Mouse (Mus musculus) cortical plate, adult 2 months (tissue): ENCODE results near the gene Mbnl2. TPM values are rescaled to one million over a fixed set of nuclear protein-coding genes. Genes with fewer than 3 reads are reported as not detected.

Experiments
- H3K27ac ChIP-seq: fragments of 200-500 bp; 2 replicates; pipeline ENCODE4 v1.5.1; 2012; ENCODE audit warnings: low read length, control low read depth, inconsistent platforms; ENCODE audit not compliant: insufficient read depth
- H3K4me1 ChIP-seq: fragments of 200-500 bp; 2 replicates; pipeline ENCODE4 v1.6.1; 2011; ENCODE audit warnings: low read length; ENCODE audit not compliant: control insufficient read depth, insufficient read depth
- H3K4me3 ChIP-seq: fragments of 200-500 bp; 2 replicates; pipeline ENCODE4 v1.5.1; 2011; ENCODE audit warnings: mild to moderate bottlenecking, low read length, control low read depth; ENCODE audit not compliant: insufficient read depth
- CTCF ChIP-seq: fragments of 200-500 bp; IDR thresholded peaks from 2 replicates; pipeline ENCODE4 v1.5.1; 2011; ENCODE audit warnings: mild to moderate bottlenecking, control low read depth, low read length; ENCODE audit not compliant: insufficient read depth; ENCODE audit errors: extremely low read depth
- POLR2A ChIP-seq: fragments of 200-500 bp; IDR thresholded peaks from 2 replicates; pipeline ENCODE4 v1.6.1; 2011; ENCODE audit warnings: mild to moderate bottlenecking, low read length, control low read depth; ENCODE audit not compliant: insufficient read depth; ENCODE audit errors: extremely low read depth
- polyA plus RNA-seq: library from polyadenylated mRNA; depleted of rRNA; stranded (reverse); fragments of >200 nt; gene quantifications from 2 replicates; pipeline ENCODE4 v1.2.3, GENCODE M21; 2012

The Mbnl2 gene
- polyA plus RNA-seq, 1 experiment: 148 TPM

DNA sequence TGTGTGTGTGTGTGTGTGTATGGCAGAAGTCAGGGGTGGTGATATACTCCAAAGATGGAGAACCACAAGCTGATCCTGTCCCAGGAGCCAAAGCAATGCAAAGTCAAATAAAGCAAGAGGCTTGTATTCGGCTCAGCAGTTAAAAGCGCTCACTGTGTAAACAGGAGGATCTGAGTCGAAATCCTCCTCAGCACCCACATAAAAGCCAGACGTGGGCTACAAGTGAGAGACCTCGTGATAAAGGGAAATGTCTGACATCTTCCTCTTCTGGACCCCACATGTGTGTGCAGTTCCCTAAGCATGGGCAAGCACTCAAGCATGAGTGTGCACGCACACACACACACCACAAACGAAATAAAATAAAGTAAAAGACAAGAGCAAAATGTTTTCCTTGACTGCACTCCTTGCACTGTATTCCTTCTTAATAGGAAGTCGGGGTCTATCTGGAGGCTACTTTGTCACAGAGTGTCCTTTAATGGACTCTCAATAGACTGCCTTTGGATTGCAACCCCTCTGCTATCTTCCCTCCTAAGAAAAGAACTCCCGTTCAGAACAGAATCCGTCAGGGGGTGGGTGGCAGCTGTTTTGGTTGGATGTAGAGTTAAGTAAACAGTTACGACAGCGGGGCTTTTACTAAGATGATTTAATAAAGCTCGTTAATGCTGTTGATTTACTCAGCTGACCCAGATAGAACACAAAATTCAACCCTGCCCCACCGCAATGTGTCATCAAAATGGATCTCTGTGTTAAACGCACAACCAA, 18.7 kb upstream of the Mbnl2 start:
- Histone ChIP-seq H3K4me1 (peaks cover 3% of the 10 kb centered on the region; the same call in 1 of the 2 replicates), H3K27ac (no peak overlapping the region), H3K4me3 (no peak overlapping the region)
- no peak for TF ChIP-seq POLR2A
- TF ChIP-seq CTCF: no peak

- TF ChIP-seq POLR2A (no peak), CTCF (no peak)
- Histone ChIP-seq H3K27ac (no peak overlapping the region), H3K4me1 (peaks cover 3% of the 10 kb centered on the region; the same call in 1 of the 2 replicates), H3K4me3 (no peak overlapping the region)
These were observed 18.0 kb upstream of the Mbnl2 start for GRCm38 (mm10) chr14:120257483-120257882.

DNA sequence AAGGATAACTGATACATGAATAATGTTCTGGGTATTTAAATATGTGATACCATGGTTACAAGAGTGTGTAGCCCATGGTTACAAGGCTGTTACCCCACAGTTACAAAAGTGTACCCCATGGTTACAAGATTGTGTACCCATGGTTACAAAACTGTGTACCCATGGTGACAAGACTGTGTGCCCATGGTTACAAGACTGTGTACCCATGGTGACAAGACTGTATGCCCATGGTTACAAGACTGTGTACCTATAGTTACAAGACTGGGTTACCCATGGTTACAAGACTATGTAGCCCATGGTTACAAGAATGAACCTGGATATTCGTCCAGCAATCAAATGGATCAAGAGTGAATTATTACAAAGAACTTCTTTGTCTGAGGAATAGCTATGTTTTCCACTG, 16.0 kb upstream of the Mbnl2 start:
- Histone ChIP-seq H3K27ac (no peak overlapping the region), H3K4me1 (peaks cover 5% of the 10 kb centered on the region; the same call in 1 of the 2 replicates), H3K4me3 (no peak overlapping the region)
- TF ChIP-seq CTCF (no peak), POLR2A (no peak)

DNA sequence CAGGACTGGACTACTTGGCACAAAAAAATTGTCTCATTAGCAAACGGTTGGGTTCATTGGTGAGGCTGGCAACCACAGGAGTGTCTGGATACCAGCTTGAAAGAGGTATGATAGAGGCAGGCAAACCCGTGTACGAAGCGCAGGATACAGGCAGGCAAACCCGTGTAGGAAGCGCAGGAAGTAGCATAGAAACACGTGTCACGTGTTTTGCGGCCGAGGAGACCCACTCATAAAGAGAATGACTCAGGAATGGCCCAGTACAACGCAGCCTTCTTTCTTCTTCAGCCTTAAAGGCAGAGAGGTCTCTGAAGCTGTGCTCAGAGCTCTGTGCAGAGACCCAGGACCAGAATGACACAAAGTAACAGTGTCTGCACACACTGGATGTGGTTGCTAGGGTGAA, 13.9 kb upstream of the Mbnl2 start:
- Histone ChIP-seq H3K4me1 (peaks cover 5% of the 10 kb centered on the region; the same call in 1 of the 2 replicates), H3K4me3 (no peak overlapping the region), H3K27ac (no peak overlapping the region)
- TF ChIP-seq CTCF (no peak), POLR2A (no peak)

- H3K4me1 ChIP-seq: peaks cover 5% of the 10 kb centered on the region; the same call in 1 of the 2 replicates
- H3K27ac ChIP-seq: no peak overlapping the region
- TF ChIP-seq POLR2A: no peak
- TF ChIP-seq CTCF: no peak
- no peak overlapping the region for H3K4me3 ChIP-seq
These were observed 12.6 kb upstream of the Mbnl2 start for GRCm38 (mm10) chr14:120262660-120263379.

GRCm38 (mm10) chr14:120263380-120264135, 11.9 kb upstream of the Mbnl2 start:
- no peak overlapping the region for H3K4me3 ChIP-seq
- TF ChIP-seq CTCF (peak; percentile 45), POLR2A (no peak)
- H3K27ac ChIP-seq: no peak overlapping the region
- H3K4me1 ChIP-seq: peaks cover 5% of the 10 kb centered on the region; the same call in 1 of the 2 replicates

DNA sequence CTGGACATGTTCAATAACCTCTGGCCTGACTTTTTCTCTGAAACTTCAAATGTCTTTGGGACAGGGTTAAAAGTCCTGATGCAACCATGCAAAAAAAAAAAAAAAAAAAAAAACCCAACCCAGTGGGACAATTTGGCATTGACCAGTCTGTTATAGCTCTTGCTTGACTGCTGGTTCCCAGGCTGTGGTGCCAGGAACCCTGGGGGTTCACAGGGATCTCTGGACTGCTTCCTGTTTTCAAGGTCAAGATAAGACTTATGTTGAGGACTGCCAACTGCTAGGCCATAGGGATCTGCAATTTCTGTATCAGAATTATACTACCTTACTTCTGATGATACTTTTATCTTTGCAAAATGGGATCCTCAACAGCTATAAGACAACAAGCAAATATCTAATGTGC, 9.6 kb upstream of the Mbnl2 start:
- TF ChIP-seq POLR2A: no peak
- TF ChIP-seq CTCF: no peak
- Histone ChIP-seq H3K4me1 (peaks cover 5% of the 10 kb centered on the region; the same call in 1 of the 2 replicates), H3K27ac (no peak overlapping the region), H3K4me3 (no peak overlapping the region)

GRCm38 (mm10) chr14:120267130-120267529, 8.3 kb upstream of the Mbnl2 start:
- TF ChIP-seq CTCF (no peak), POLR2A (no peak)
- Histone ChIP-seq H3K4me3 (no peak overlapping the region), H3K4me1 (peaks cover 3% of the 10 kb centered on the region; the same call in 1 of the 2 replicates), H3K27ac (no peak overlapping the region)

DNA sequence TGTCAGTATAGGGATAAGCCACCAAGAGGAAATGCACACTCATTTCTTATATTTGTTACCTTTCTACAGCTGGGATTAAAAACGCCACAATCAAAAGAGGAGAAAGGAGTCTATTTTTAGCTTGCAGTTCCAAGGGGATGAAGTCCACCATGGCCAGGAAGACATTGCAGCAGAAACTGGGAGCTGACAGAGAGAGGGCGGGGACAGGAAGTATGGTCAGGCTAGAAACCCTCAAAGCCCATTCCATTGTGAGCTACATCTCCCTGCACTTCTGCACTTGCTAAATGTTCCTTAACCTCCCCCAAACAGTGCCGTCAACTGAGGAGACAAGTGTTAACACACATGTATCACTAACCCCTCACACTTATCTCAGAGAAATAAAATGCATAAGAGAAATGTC, 5.4 kb upstream of the Mbnl2 start:
- TF ChIP-seq POLR2A (no peak), CTCF (no peak)
- H3K4me3 ChIP-seq: no peak overlapping the region
- no peaks in the 10 kb centered on the region for H3K4me1 ChIP-seq
- no peak overlapping the region for H3K27ac ChIP-seq

GRCm38 (mm10) chr14:120270633-120271032, 4.8 kb upstream of the Mbnl2 start:
- no peak overlapping the region for H3K4me3 ChIP-seq
- no peaks in the 10 kb centered on the region for H3K4me1 ChIP-seq
- H3K27ac ChIP-seq: no peak overlapping the region
- TF ChIP-seq POLR2A: no peak
- no peak for TF ChIP-seq CTCF
